Mouse (Mus musculus): Measurements from ENCODE around the gene Ly6g6e. TPM values are rescaled to one million over a fixed set of nuclear protein-coding genes. Genes with fewer than 3 reads are reported as not detected.
A peak's percentile ranks its signal among the peaks of the same experiment; 100 is the strongest.

The Ly6g6e gene
- total and polyA plus RNA-seq, 3 experiments = 0.34 TPM; not detected in 2

DNA sequence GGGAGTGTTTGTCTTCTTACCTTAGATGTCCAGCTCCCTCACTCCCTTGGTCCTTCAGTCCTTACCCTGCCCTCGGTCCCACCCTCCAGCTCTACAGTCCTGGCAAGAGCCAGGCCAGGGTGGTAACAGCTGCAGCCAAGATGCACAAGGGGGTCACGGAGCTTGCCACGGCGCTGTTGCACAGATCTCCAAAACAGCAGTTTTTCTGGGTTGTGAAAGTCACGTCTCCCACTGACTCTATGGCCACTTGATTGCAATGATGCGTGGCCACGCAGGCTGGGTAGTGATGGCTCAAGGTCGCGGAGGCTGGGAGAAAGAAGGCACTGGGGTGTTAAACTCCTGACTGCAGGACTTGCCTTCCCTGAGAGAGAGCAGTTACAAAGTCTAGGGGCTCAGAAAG lies 5.2 kb upstream of the Ly6g6e start:
- DNase-seq = no peak

DNA sequence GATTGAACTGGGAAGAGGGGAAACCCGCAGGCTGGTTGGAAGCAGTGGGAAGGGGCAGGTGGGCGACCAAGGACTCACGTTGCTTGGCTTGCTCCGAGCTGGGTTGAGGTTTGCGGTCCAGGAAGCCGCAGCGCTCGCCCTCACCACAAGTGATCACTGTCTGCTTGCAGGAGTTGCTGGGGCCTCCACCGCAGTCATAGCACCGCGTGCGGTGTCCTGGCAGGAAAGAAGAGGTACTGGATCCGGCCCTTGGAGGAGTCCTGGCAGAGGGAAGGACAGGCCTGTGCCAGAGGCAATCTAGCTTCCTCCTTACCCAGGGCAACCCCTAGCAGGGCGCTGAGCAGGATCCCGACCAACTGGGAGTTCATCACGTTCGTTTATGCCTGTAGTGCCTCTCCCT lies 2.6 kb upstream of the Ly6g6e start:
- no peak for DNase-seq

- DNase-seq = no peak
Measured at GRCm38 (mm10) chr17:35077285-35077684, 583 bp downstream of the Ly6g6e start.

GRCm38 (mm10) chr17:35077786-35078233 lies 1.1 kb downstream of the Ly6g6e start, which contains the start of gene Ly6g6d:
Ly6g6d (minus strand) TSS chr17:35078065.
- no peak for DNase-seq

- DNase-seq = no peak
Measured at GRCm38 (mm10) chr17:35079778-35080177, 3.1 kb downstream of the Ly6g6e start.

- DNase-seq = no peak
Measured at GRCm38 (mm10) chr17:35080248-35080647, 3.5 kb downstream of the Ly6g6e start.

GRCm38 (mm10) chr17:35080710-35081109 lies 4.0 kb downstream of the Ly6g6e start:
- no peak for DNase-seq

GRCm38 (mm10) chr17:35082841-35083576 lies 6.3 kb downstream of the Ly6g6e start:
- no peak for DNase-seq

DNA sequence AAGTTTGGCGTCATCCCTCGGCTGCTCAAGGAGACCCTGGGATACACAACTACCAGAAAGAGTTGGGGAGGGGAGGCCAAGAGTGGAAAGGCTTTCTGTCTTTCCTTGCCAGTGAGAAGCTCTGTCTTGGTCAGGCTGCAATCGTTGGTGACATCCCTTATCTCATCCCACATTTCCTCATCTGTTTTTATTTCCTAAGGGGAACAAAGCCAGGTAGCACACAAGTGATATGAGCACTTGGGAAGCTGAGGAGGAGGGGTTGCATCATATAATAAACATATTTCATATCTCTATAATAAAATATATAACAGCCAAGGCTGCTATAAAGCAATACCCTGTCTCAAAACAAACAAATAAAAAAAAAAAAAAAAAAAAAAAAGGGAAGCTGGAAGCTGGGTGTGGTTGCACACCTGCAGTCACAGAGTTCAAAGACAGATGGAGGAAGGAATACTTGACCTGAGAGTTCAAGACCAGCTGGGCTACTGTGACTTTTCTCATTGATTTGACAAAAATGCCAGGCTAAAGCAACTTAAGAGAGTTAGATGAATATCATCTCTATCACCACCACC lies 7.3 kb downstream of the Ly6g6e start:
- DNase-seq = no peak

GRCm38 (mm10) chr17:35085208-35085865 lies 8.6 kb downstream of the Ly6g6e start, which contains the start of gene Ly6g6f:
Ly6g6f (minus strand) TSS chr17:35085610.
- no peak for DNase-seq

DNA sequence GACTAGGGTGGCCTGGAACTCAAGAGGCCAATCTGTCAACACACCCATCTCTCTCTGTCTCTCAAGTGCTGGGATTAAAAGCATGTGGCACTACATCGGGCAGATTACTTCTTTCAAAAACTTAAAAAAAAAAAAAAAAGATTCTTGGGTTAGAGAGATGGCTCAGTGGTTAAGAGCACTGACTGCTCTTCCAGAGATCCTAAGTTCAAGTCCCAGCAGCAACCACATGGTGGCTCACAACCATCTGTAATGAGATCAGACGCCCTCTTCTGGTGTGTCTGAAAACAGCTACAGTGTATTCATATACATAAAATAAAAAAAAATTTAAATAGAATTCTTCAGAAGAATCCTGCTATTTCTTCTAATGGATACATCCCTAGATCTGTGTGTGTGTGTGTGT lies 11.4 kb downstream of the Ly6g6e start:
- DNase-seq = no peak

- DNase-seq = peak; percentile 96
Measured at GRCm38 (mm10) chr17:35088825-35089644, 12.3 kb downstream of the Ly6g6e start, which contains the start of gene Abhd16a. Abhd16a (plus strand) TSS chr17:35089263.

DNA sequence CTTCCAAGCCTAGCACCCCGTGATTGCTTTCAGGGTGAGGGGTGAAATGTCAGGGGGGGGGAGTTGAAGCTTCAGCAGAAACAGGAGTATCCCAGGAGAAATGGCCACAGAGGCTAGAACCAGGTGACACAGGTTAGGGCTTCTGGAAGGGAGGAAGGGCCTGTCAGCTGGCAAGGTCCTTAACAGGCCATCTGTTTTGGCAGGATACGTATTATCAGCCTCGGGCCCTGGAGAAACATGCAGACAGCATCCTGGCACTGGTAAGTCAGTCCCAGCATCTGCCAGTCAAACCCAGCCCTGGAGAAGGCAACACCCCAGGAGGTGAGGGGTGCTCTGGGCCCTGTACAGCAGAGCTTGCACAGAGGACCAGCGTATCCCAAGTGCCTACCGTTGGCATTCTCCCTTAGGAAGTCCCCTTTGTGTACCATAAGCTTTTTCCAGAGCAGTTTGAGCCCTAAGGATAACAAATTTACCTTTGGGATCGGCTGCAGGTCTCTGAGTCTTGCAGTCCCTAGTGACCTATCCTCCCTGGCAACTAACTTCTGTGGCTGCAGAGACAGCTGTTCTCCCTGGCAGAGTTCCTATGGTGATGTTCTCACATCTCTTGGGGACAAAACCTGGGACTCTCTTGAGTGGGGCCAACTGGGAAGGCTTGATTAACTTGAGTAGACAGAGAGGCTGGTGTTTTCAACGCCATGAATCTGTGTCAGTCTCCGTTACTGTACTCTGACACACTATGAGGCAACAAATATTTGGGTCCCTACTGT lies 13.6 kb downstream of the Ly6g6e start:
- peak; percentile 40 for DNase-seq

GRCm38 (mm10) chr17:35092403-35093198 lies 15.9 kb downstream of the Ly6g6e start:
- DNase-seq = no peak

DNA sequence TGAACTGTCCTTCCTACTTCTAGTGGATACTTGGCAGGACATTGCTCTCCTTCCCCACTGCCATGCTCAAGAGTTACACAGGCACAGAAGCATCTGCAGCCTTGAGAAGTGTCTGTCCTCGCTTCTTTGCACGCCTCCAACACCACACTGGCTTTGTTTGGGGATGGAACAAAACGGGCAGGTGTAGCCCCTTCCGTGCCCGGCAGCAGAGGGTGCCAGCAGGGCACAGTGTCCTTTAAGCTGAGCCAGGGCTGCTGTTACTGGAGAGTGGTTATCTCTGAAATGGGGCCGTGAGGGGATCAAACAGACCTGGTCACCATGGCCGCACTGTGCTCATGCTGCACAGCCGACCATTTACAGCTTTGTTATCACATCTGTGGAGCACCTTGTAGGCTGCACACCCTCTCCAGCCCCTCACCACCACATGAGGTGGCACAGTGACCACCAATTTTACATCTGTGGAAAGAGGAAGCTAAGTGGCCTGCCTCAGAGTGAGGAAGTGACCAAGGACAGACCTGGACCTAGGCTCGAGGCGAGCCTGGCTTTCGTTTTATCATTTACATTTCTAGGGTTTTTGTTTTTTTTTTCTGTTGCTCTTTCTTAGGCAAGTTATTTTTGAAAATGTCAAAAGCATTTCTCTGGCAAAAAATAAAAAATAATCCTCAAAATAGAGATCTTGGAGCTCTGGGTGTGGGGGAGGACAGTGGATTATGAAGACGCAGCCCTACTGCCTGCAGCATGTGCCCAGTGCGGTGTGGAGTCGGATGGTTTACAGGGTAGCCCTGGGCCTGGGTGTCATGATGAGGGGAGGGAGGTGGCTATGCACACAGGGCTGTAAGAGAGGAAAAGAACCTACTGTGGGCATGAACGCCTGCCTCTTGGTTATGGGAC lies 18.0 kb downstream of the Ly6g6e start:
- DNase-seq = no peak

DNA sequence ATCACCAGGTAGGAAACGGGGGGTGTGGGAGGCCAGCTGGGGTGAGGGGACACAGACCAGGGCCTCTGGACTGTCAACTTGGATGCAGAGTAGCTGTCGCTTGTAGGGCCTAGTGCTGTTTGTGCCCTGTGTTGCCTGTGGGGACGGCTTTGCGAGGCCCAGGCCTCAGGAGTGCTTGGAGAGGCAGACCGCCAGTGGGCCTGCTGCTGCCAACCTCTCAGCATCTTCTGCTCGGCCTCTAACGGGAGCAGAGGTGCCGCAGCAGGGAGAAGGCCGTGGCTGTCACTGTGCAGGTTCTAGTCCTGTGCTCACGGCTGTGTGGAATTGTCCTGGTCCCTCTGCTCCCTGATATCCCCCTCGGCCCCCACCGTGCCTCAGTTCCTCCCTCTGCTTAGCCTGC lies 19.9 kb downstream of the Ly6g6e start:
- DNase-seq = no peak

DNA sequence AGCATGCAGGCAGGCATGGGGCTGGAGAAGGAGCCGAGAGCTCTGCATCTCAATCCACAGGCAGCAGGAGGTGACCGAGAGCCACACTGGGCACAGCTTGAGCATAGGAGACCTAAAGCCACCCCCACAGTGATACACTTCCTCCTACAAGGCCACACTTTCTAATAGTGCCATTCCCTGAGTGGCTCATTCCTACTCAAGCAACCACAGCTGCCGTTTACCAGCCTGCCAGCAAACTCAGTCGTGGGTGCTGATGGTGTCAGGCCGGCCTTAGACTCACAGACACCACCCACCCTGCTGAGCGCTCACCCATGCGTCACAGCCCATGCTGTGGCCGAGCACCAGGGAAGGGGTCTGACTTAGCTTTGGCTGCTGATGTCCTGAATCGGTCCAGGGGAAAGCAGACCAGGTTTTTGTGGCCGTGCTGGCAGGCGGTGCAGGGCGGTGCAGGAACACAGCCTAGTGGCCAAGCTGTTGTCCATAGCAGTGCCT lies 20.5 kb downstream of the Ly6g6e start:
- no peak for DNase-seq

- DNase-seq = no peak
Measured at GRCm38 (mm10) chr17:35100196-35100765, 23.6 kb downstream of the Ly6g6e start.

GRCm38 (mm10) chr17:35101161-35101560 lies 24.5 kb downstream of the Ly6g6e start:
- peak; percentile 51 for DNase-seq
